ENCODE assay signal across 10 mouse cellular contexts in the genomic region with DNA sequence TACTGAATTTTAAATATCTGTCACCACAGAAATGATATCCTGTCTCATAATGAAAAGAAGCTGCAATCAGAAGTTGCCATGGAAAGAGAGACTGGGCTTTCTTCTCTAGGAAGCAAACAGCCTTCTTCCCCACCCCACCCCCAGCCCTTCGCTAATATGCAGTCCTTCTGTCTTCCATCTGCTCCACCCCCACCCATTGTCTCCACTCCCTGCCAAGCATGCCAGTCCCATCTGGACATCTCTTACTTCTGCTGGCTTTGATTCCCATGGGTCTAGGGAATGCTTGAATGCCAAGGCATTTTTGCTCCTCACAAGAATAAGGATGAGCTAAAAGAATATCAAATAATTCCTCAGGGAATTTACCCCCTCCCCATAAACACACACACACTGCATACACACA.
DNase-seq lines count a peak whose midpoint lies in the region; ATAC-seq and TF ChIP-seq lines count a peak whose summit lies in the region.
"Had no signal": no experiment of that assay in that cellular context is flagged by ENCODE, and none has a peak within 500 bp of the region (broad histone marks: within the 10 kb centered on the region; RNA-seq: fewer than 3 reads in every experiment).

No protein-coding gene starts in this region.

- no peak overlapping the region for H3K4me3 ChIP-seq in gastrocnemius, adult 2 months
- H3K4me3 ChIP-seq: erythroblast, embryonic 14.5 days; liver, embryonic 13.5 days had no signal

- no peak for ATAC-seq in monocyte, adult 5-6 weeks (replicated peaks; ENCODE audit: insufficient number of reproducible peaks, low FRiP score, low TSS enrichment, poor library complexity, severe bottlenecking)
- no peak for ATAC-seq in granulocyte monocyte progenitor cell, adult 5-6 weeks (replicated peaks; ENCODE audit: poor library complexity, severe bottlenecking)

- intact Hi-C loops in gastrocnemius, adult 2 months (cut with DNase I) = no loop called here

- TF ChIP-seq CTCF in gastrocnemius, adult 2 months (IDR thresholded peaks at IDR 0.05) = no peak

- DNase-seq in brain, adult 2 months (ENCODE audit: low read depth, low spot score) = peak; percentile 98
- peak; percentile 51 for DNase-seq in embryo, embryonic 9.5 days (ENCODE audit: extremely low spot score)
- peak; percentile 69 for DNase-seq in layer of hippocampus, adult 11-12 months (ENCODE audit: low spot score)
- peak; percentile 52 for DNase-seq in neural tube, embryonic 10.5 days (ENCODE audit: extremely low spot score, low spot score)
- DNase-seq in gastrocnemius, adult 2 months = no peak
- DNase-seq in ovary, postnatal 10 days (ENCODE audit: low spot score) = no peak
- DNase-seq: liver, embryonic 13.5 days had no signal

- H3K27ac ChIP-seq in gastrocnemius, adult 2 months = no peak overlapping the region
- H3K27ac ChIP-seq: liver, embryonic 13.5 days had no signal

Comparison
In these comparisons a context has a peak if more than half of its experiments do, and no peak if none do; other contexts are left out.
1. DNase-seq: peak in brain, adult 2 months (single experiment), embryo, embryonic 9.5 days (single experiment), layer of hippocampus, adult 11-12 months (single experiment) and neural tube, embryonic 10.5 days (single experiment); none in gastrocnemius, adult 2 months (single experiment) and ovary, postnatal 10 days (single experiment).